Mouse (Mus musculus): ENCODE results near the gene Apbb2. TPM values are rescaled to one million over a fixed set of nuclear protein-coding genes. Genes with fewer than 3 reads are reported as not detected.

Apbb2 gene
- polyA plus RNA-seq, 1 experiment from 2014 or later, result 49.8 TPM

DNA sequence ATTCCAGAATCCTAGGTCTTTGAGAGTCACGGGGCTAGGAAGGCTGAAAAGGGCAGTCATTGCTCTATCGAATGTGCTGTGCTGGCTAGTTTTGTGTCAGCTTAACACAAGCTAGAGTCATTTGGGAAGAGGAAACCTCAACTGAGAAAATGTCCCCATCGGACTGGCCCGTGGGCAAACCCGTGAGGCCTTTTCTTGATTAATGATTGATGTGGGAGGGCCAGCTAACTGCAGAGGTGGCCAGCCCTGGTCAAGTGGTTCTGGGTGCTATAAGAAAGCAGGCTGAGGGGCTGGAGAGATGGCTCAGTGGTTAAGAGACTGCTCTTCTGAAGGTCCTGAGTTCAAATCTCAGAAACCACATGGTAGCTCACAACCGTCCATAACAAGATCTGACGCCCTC is 212.2 kb downstream of the Apbb2 start:
- no peak overlapping the region for H3K27ac ChIP-seq
- 81% methylated on average over 7 of the region's 7 CpGs for WGBS

GRCm38 (mm10) chr5:66405731-66406399 is 212.7 kb downstream of the Apbb2 start:
- Histone ChIP-seq H3K27ac (no peak overlapping the region), H3K4me3 (no peak overlapping the region), H3K36me3 (0 out of 2 replicates have a peak, but pooled peaks cover 4% of the 10 kb centered on the region), H3K4me2 (no peak overlapping the region), H3K9me3 (no peaks in the 10 kb centered on the region), H3K27me3 (no peaks in the 10 kb centered on the region), H3K9ac (no peak overlapping the region), H3K4me1 (peaks cover 5% of the 10 kb centered on the region; the same call in 1 of the 2 replicates)
- 55% methylated on average over 12 of the region's 12 CpGs for WGBS
- no peak for ATAC-seq (ENCODE audit: borderline replicate concordance, extremely low read depth, low FRiP score, low TSS enrichment)

More for the DNA sequence above, 212.2 kb downstream of the Apbb2 start:
- no peaks in the 10 kb centered on the region for H3K9me3 ChIP-seq
- no peak overlapping the region for H3K4me2 ChIP-seq
- H3K9ac ChIP-seq, result no peak overlapping the region
- no peak for ATAC-seq (ENCODE audit: borderline replicate concordance, extremely low read depth, low FRiP score, low TSS enrichment)
- 0 out of 2 replicates have a peak, but pooled peaks cover 4% of the 10 kb centered on the region for H3K36me3 ChIP-seq
- H3K4me3 ChIP-seq, result no peak overlapping the region
- no peaks in the 10 kb centered on the region for H3K27me3 ChIP-seq
- H3K4me1 ChIP-seq, result peaks cover 5% of the 10 kb centered on the region; the same call in 1 of the 2 replicates

- Histone ChIP-seq H3K27ac (no peak overlapping the region), H3K36me3 (0 out of 2 replicates have a peak, but pooled peaks cover 4% of the 10 kb centered on the region), H3K4me2 (no peak overlapping the region), H3K27me3 (no peaks in the 10 kb centered on the region), H3K4me1 (peaks cover 7% of the 10 kb centered on the region; the same call in 1 of the 2 replicates), H3K9ac (no peak overlapping the region), H3K9me3 (no peaks in the 10 kb centered on the region), H3K4me3 (no peak overlapping the region)
- no peak for ATAC-seq (ENCODE audit: borderline replicate concordance, extremely low read depth, low FRiP score, low TSS enrichment)
- 82% methylated on average over 6 of the region's 6 CpGs for WGBS
These were observed 213.3 kb downstream of the Apbb2 start for GRCm38 (mm10) chr5:66405305-66405704.

- WGBS, result 81% methylated on average over 4 of the region's 4 CpGs
- Histone ChIP-seq H3K4me1 (peaks cover 5% of the 10 kb centered on the region; the same call in 1 of the 2 replicates), H3K9me3 (no peaks in the 10 kb centered on the region), H3K36me3 (no peaks in the 10 kb centered on the region), H3K4me3 (no peak overlapping the region), H3K4me2 (no peak overlapping the region), H3K9ac (no peak overlapping the region), H3K27ac (no peak overlapping the region), H3K27me3 (no peaks in the 10 kb centered on the region)
- no peak for ATAC-seq (ENCODE audit: borderline replicate concordance, extremely low read depth, low FRiP score, low TSS enrichment)
These were observed 218.0 kb downstream of the Apbb2 start for GRCm38 (mm10) chr5:66400563-66400962.

DNA sequence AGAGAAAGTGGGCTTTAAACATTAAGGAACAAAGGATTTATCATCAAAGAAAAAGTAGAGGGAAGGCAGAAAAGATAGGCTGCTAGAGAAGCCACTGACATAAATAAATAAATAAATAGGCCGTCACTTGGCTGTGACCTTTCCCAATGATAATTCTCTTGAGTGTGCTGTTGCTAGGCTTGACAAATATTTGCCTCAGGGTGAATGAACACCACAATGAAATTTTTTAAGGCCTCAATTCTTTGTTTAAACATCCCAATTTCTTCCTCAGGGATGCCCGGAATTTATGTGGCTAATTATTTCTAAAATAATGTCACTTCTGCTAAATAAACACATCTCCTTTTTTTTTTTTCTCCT is 219.3 kb downstream of the Apbb2 start:
- Histone ChIP-seq H3K9ac (no peak overlapping the region), H3K27ac (no peak overlapping the region)
- ATAC-seq (ENCODE audit: borderline replicate concordance, extremely low read depth, low FRiP score, low TSS enrichment), result no peak

GRCm38 (mm10) chr5:66398530-66399263 is 219.9 kb downstream of the Apbb2 start:
- H3K27ac ChIP-seq, result no peak overlapping the region
- no peaks in the 10 kb centered on the region for H3K9me3 ChIP-seq
- no peaks in the 10 kb centered on the region for H3K36me3 ChIP-seq
- no peak overlapping the region for H3K4me2 ChIP-seq
- H3K27me3 ChIP-seq, result no peaks in the 10 kb centered on the region
- 62% methylated on average over 5 of the region's 5 CpGs for WGBS
- no peak for ATAC-seq (ENCODE audit: borderline replicate concordance, extremely low read depth, low FRiP score, low TSS enrichment)
- H3K4me1 ChIP-seq, result peaks cover 5% of the 10 kb centered on the region; the same call in 1 of the 2 replicates
- no peak overlapping the region for H3K9ac ChIP-seq
- H3K4me3 ChIP-seq, result no peak overlapping the region

More for the DNA sequence above, 219.3 kb downstream of the Apbb2 start:
- Histone ChIP-seq H3K4me2 (no peak overlapping the region), H3K9me3 (no peaks in the 10 kb centered on the region), H3K4me3 (no peak overlapping the region), H3K4me1 (peaks cover 5% of the 10 kb centered on the region; the same call in 1 of the 2 replicates), H3K36me3 (no peaks in the 10 kb centered on the region), H3K27me3 (no peaks in the 10 kb centered on the region)
- WGBS, result 44% methylated on average over 2 of the region's 2 CpGs

GRCm38 (mm10) chr5:66393767-66394446 is 224.7 kb downstream of the Apbb2 start:
- 82% methylated on average over 10 of the region's 10 CpGs for WGBS
- Histone ChIP-seq H3K9ac (no peak overlapping the region), H3K4me1 (0 out of 2 replicates have a peak, but pooled peaks cover under 1% of the 10 kb centered on the region), H3K27me3 (no peaks in the 10 kb centered on the region), H3K9me3 (no peaks in the 10 kb centered on the region), H3K36me3 (peaks cover 9% of the 10 kb centered on the region; the same call in 1 of the 2 replicates), H3K4me2 (no peak overlapping the region), H3K27ac (no peak overlapping the region), H3K4me3 (no peak overlapping the region)
- no peak for ATAC-seq (ENCODE audit: borderline replicate concordance, extremely low read depth, low FRiP score, low TSS enrichment)

- Histone ChIP-seq H3K36me3 (peaks cover 9% of the 10 kb centered on the region; the same call in 1 of the 2 replicates), H3K27ac (no peak overlapping the region), H3K4me2 (no peak overlapping the region), H3K4me1 (no peaks in the 10 kb centered on the region), H3K4me3 (no peak overlapping the region), H3K27me3 (no peaks in the 10 kb centered on the region), H3K9ac (no peak overlapping the region), H3K9me3 (no peaks in the 10 kb centered on the region)
- WGBS, result 76% methylated on average over 18 of the region's 18 CpGs
- no peak for ATAC-seq (ENCODE audit: borderline replicate concordance, extremely low read depth, low FRiP score, low TSS enrichment)
These were observed 225.6 kb downstream of the Apbb2 start for GRCm38 (mm10) chr5:66392861-66393529.

DNA sequence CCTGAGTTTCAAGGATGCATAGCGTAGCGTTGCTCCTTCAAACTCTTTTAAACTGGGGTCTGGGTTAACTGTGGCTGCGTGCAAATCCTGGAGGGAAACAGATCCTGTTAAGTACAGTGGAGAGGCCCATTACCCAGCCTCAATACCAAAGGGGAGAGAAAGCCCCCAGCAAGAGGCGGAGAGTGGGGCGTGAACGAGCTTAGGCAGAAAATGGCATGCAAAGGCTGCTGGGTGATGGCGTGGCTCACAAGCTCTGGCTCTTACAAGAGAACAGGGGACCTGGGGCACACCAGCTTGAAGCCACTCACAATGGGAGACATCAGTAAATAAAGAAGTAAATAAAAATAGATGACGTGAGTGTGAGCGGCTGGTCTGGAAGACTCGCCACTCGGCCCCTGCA is 226.8 kb downstream of the Apbb2 start:
- Histone ChIP-seq H3K27me3 (no peaks in the 10 kb centered on the region), H3K27ac (no peak overlapping the region)
- no peak for ATAC-seq (ENCODE audit: borderline replicate concordance, extremely low read depth, low FRiP score, low TSS enrichment)

GRCm38 (mm10) chr5:66391299-66391698 is 227.3 kb downstream of the Apbb2 start:
- H3K9me3 ChIP-seq, result no peaks in the 10 kb centered on the region
- no peak overlapping the region for H3K4me3 ChIP-seq
- H3K4me1 ChIP-seq, result no peaks in the 10 kb centered on the region
- no peak for ATAC-seq (ENCODE audit: borderline replicate concordance, extremely low read depth, low FRiP score, low TSS enrichment)
- H3K27ac ChIP-seq, result no peak overlapping the region
- H3K36me3 ChIP-seq, result peaks cover 9% of the 10 kb centered on the region; the same call in 1 of the 2 replicates
- 89% methylated on average over 5 of the region's 5 CpGs for whole genome bisulfite sequencing
- H3K9ac ChIP-seq, result no peak overlapping the region
- no peaks in the 10 kb centered on the region for H3K27me3 ChIP-seq
- H3K4me2 ChIP-seq, result no peak overlapping the region

More for the DNA sequence above, 226.8 kb downstream of the Apbb2 start:
- no peak overlapping the region for H3K9ac ChIP-seq
- H3K4me1 ChIP-seq, result no peaks in the 10 kb centered on the region
- H3K36me3 ChIP-seq, result peaks cover 9% of the 10 kb centered on the region; the same call in 1 of the 2 replicates
- WGBS, result 84% methylated on average over 11 of the region's 11 CpGs
- no peaks in the 10 kb centered on the region for H3K9me3 ChIP-seq
- no peak overlapping the region for H3K4me2 ChIP-seq
- H3K4me3 ChIP-seq, result no peak overlapping the region

- no peak for ATAC-seq (ENCODE audit: borderline replicate concordance, extremely low read depth, low FRiP score, low TSS enrichment)
- 91% methylated on average over 6 of the region's 6 CpGs for WGBS
- no peak overlapping the region for H3K27ac ChIP-seq
These were observed 228.0 kb downstream of the Apbb2 start for GRCm38 (mm10) chr5:66390567-66390966.

More at GRCm38 (mm10) chr5:66390567-66390966, 228.0 kb downstream of the Apbb2 start:
- Histone ChIP-seq H3K27me3 (no peaks in the 10 kb centered on the region), H3K36me3 (peaks cover 9% of the 10 kb centered on the region; the same call in 1 of the 2 replicates), H3K4me2 (no peak overlapping the region), H3K9me3 (no peaks in the 10 kb centered on the region), H3K4me1 (no peaks in the 10 kb centered on the region), H3K4me3 (no peak overlapping the region), H3K9ac (no peak overlapping the region)

Data from lung, embryonic 15.5 days (tissue).